Mouse (Mus musculus) limb, embryonic 13.5 days (tissue): ENCODE measurements at regions not wholly inside any gene's neighbourhood (a gene's known extent, or its start where the extent isn't known, plus 50 kb on each side); places are given as distances from the start of the nearest gene placed in this dataset.

Source experiments
- ATAC-seq: fragments of 200-750 bp; cut with Nextera tagmentation; 2 replicates; pipeline ENCODE4 v1.8.0; 2017; ENCODE audit warnings: low read depth, moderate number of reproducible peaks, moderate TSS enrichment; ENCODE audit not compliant: low FRiP score
- H3K27ac ChIP-seq: fragments of 300-500 bp; sonication (generic); 2 replicates; pipeline ENCODE4 v1.5.1; 2015; ENCODE audit warnings: inconsistent platforms, mild to moderate bottlenecking, moderate library complexity
- H3K27me3 ChIP-seq: fragments of 300-500 bp; sonication (generic); 2 replicates; pipeline ENCODE4 v1.6.1; 2015; ENCODE audit warnings: mild to moderate bottlenecking, inconsistent platforms
- H3K36me3 ChIP-seq: fragments of 300-500 bp; sonication (generic); 2 replicates; pipeline ENCODE4 v1.6.1; 2015; ENCODE audit warnings: inconsistent platforms, mild to moderate bottlenecking, moderate library complexity
- H3K4me1 ChIP-seq: fragments of 300-500 bp; sonication (generic); 2 replicates; pipeline ENCODE4 v1.6.1; 2015; ENCODE audit warnings: inconsistent platforms
- H3K4me2 ChIP-seq: fragments of 300-500 bp; sonication (generic); replicated peaks from 2 replicates; pipeline ENCODE4 v1.6.1; 2015; ENCODE audit warnings: inconsistent platforms, mild to moderate bottlenecking, moderate library complexity
- H3K4me3 ChIP-seq: fragments of 300-500 bp; sonication (generic); 2 replicates; pipeline ENCODE4 v1.5.1; 2015; ENCODE audit warnings: moderate library complexity, mild to moderate bottlenecking, inconsistent platforms
- H3K9ac ChIP-seq: fragments of 300-500 bp; sonication (generic); 2 replicates; pipeline ENCODE4 v1.6.1; 2015; ENCODE audit warnings: mild to moderate bottlenecking, inconsistent platforms
- H3K9me3 ChIP-seq: fragments of 300-500 bp; sonication (generic); 2 replicates; pipeline ENCODE4 v1.6.1; 2016; ENCODE audit warnings: inconsistent platforms
- WGBS: fragments of 180-500 bp; shearing (Covaris S2); methylation state at CpG from one replicate; pipeline ENCODE4 v1.1.7; 2015; 5-methylcytosine and 5-hydroxymethylcytosine counted together

DNA sequence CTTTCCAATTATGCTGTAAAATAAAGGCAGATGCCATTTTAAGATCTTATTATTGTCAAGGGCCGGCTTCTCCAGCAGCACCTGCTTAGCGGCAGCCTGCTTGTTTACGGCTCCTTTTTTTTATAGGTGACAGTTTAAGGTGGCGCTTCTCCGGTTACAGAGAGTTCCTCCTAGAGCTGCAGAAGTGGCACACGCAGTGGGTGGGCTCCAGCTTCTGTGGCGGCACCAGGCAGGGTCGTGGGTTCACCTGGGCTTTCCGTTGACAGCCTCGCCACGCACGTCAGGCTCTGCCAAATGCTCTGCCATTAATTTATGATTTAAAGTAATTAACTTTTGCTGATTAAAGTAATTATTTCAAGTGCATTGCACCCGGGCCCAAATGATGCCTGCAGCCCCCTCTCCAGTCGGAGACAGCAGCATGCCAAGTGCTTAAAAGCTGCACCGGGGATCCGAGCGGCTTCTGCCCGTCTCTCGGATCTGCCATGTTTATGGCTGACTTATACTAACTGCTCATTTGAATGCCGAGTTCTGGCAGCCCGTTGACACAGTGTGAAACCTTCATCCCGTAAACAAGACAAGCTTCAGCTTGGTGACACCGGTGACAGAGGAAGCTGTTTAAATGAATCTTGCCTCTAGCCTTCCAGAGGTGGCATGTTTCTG, 291.8 kb upstream of the Mki67 start:
- H3K4me2 ChIP-seq = peak overlapping the region; percentile 55
- no peak for ATAC-seq
- peak overlapping the region; percentile 24 for H3K4me3 ChIP-seq
- H3K27me3 ChIP-seq = peaks cover 33% of the 10 kb centered on the region
- H3K36me3 ChIP-seq = no peaks in the 10 kb centered on the region
- 0 out of 2 replicates have a peak overlapping the region, but pooled peaks have one; percentile 43 for H3K9ac ChIP-seq
- peaks cover 29% of the 10 kb centered on the region for H3K4me1 ChIP-seq
- H3K9me3 ChIP-seq = peaks cover 7% of the 10 kb centered on the region; the same call in 1 of the 2 replicates
- 4% methylated on average over 23 of the region's 23 CpGs for WGBS
- no peak overlapping the region for H3K27ac ChIP-seq

DNA sequence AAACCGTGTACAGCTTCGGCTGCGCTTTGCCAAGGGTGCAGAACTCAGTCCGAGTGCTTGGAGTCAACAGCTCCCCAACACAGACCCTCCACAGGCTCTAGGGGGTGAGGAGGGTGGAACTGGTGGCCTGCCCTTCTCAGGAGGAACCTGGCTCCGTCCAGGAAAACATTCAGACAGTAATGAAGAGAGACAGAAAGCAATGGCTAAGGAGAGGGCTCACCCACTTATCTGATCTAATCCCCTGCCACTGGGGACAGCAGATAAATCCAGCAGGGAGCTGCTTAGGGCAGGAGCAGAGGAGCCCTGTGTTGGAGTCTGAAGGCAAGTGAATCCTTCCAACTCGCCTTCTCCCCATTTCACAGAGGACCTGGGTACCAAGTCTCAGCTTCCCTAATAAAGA, 292.3 kb upstream of the Mki67 start:
- no peak overlapping the region for H3K27ac ChIP-seq
- no peak overlapping the region for H3K9ac ChIP-seq
- peak overlapping the region; percentile 24 for H3K4me3 ChIP-seq
- peaks cover 7% of the 10 kb centered on the region; the same call in 1 of the 2 replicates for H3K9me3 ChIP-seq
- H3K27me3 ChIP-seq = peaks cover 33% of the 10 kb centered on the region
- no peaks in the 10 kb centered on the region for H3K36me3 ChIP-seq
- peak overlapping the region; percentile 55 for H3K4me2 ChIP-seq
- WGBS = 22% methylated on average over 6 of the region's 6 CpGs
- peaks cover 24% of the 10 kb centered on the region for H3K4me1 ChIP-seq
- no peak for ATAC-seq

DNA sequence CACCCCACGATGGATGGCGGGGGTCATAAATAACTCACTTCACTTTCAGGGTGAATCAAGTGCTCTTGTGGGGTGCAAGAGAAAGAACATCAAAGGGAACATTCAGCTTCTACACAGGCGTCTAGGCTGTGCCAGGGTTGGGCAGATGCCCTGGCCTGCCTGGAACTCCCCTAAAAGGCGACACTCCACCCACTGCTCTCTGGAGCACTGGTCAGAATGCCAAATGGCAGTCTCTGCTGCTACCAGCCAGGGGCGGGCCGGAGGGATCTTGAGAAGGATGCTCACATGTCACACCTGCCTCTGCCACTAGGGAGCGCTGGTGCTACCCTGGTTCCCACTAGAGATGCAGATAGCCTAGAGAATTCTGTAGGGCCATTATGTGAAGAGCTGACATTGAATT, 293.9 kb upstream of the Mki67 start:
- H3K4me2 ChIP-seq = no peak overlapping the region
- H3K4me1 ChIP-seq = peaks cover 22% of the 10 kb centered on the region
- H3K27me3 ChIP-seq = peaks cover 38% of the 10 kb centered on the region
- no peak overlapping the region for H3K27ac ChIP-seq
- 63% methylated on average over 7 of the region's 7 CpGs for WGBS
- no peak for ATAC-seq
- H3K36me3 ChIP-seq = no peaks in the 10 kb centered on the region
- no peak overlapping the region for H3K9ac ChIP-seq
- peaks cover 7% of the 10 kb centered on the region; the same call in 1 of the 2 replicates for H3K9me3 ChIP-seq
- no peak overlapping the region for H3K4me3 ChIP-seq

DNA sequence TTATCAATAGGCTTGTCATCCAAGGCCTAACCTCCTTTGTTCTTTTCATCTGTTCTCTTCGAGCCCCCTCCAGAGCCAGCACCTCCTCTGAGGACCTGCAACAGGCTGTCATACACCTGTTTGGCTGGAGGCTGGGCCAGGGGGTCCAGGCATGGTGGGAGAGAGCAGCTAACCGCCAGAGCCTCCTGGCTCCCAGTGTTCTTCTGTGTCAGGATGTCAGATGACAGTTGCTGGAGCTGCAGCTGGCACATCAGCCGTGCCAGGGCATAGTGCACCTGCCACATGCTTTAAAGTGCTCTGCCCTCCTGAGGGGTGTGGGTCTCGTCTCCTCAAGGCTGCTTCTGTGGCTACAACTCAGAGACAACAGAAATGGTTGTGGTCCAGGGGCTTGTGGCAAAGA, 298.5 kb upstream of the Mki67 start:
- Histone ChIP-seq H3K9ac (no peak overlapping the region), H3K4me1 (no peaks in the 10 kb centered on the region), H3K9me3 (peaks cover 7% of the 10 kb centered on the region; the same call in 1 of the 2 replicates), H3K27ac (no peak overlapping the region), H3K36me3 (no peaks in the 10 kb centered on the region), H3K27me3 (peaks cover 23% of the 10 kb centered on the region), H3K4me3 (no peak overlapping the region), H3K4me2 (no peak overlapping the region)
- WGBS = 51% methylated on average over 4 of the region's 4 CpGs
- no peak for ATAC-seq

DNA sequence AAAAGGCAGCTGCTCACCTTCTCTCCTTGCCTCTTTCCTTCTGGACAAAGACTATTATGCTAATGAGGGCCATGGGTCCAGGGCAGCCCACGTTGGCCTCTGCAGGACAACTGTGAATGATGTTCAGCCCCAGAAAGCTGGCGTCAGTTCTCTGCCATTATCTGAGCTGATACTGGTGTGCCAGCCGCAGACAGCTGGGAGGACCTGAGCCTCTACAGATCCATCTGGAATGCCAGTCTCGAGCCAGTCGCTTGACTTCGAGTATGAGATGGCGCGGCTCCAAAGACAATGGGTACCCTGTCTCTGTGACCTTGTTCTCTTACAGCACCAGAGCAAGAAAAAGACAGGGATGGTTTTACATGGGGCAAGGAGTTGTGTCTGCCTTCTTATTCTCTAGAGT, 300.8 kb upstream of the Mki67 start:
- 81% methylated on average over 8 of the region's 8 CpGs for WGBS

DNA sequence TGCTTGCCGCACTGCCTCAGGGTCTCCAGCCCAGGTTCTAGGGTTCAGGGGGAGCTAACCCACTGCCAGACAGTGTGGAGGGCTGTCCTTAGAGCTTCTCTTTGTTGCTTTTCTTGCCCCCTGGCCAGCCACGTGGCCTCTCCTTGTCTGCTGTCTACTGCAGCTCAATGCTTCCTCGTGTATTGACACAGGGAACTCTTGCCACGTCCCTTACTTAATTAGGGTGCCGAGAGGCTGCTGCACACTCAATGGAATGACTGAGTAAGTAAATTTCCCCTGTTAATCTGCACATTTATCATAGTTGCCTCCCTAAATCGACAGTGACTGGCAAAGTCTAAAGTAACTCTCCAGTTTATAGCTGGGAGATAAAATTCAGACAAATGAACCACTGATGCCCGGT, 304.4 kb upstream of the Mki67 start:
- 70% methylated on average over 7 of the region's 7 CpGs for WGBS
- no peak overlapping the region for H3K4me2 ChIP-seq
- H3K4me1 ChIP-seq = peaks cover 12% of the 10 kb centered on the region
- ATAC-seq = no peak
- H3K9ac ChIP-seq = no peak overlapping the region
- H3K4me3 ChIP-seq = no peak overlapping the region
- no peak overlapping the region for H3K27ac ChIP-seq
- no peaks in the 10 kb centered on the region for H3K9me3 ChIP-seq
- H3K36me3 ChIP-seq = no peaks in the 10 kb centered on the region
- 0 out of 2 replicates have a peak, but pooled peaks cover 19% of the 10 kb centered on the region for H3K27me3 ChIP-seq

More for the DNA sequence above, 300.8 kb upstream of the Mki67 start:
- ATAC-seq = no peak
- no peaks in the 10 kb centered on the region for H3K4me1 ChIP-seq
- H3K4me3 ChIP-seq = no peak overlapping the region
- no peaks in the 10 kb centered on the region for H3K9me3 ChIP-seq
- H3K27ac ChIP-seq = no peak overlapping the region
- H3K9ac ChIP-seq = no peak overlapping the region
- no peak overlapping the region for H3K4me2 ChIP-seq
- peaks cover 24% of the 10 kb centered on the region; the same call in 1 of the 2 replicates for H3K27me3 ChIP-seq
- H3K36me3 ChIP-seq = no peaks in the 10 kb centered on the region

GRCm38 (mm10) chr7:136021071-136021470, 304.9 kb upstream of the Mki67 start:
- Histone ChIP-seq H3K9ac (no peak overlapping the region), H3K27me3 (0 out of 2 replicates have a peak, but pooled peaks cover 22% of the 10 kb centered on the region), H3K4me2 (no peak overlapping the region), H3K36me3 (no peaks in the 10 kb centered on the region), H3K9me3 (no peaks in the 10 kb centered on the region), H3K27ac (no peak overlapping the region), H3K4me3 (no peak overlapping the region), H3K4me1 (peaks cover 15% of the 10 kb centered on the region)
- ATAC-seq = no peak
- WGBS = 41% methylated on average over 2 of the region's 2 CpGs

DNA sequence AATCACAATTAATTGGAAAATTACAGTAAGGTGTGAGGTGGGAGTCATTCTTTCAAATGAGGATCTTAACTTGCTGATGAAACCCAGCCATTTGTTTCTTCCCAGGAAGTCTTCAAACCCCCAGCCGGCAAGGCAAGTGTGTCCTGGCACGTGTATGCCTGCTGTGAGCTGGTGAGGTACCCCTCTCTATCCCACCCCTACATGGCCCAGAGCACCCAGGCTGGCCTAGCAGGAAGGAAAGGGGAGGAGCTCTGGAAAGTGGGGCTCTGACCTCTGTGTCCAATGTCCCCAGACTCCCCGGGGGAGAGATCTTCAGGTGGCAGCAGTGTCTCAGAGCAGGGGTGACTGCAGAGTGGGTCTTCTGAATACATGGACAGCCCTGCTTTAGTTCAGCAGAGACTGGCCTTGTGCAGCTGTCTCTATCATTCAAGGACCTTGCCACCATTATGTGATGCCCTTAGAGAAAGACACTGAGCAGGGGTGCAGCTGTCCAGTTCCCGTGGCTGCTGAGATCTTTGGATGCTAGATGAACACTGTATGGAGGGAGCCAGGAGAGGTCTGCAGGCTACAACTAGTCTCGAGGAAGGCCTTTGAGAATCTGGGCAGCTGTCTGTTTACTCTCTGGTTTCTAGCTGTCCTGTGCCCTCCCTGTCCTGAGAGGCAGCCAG, 306.8 kb upstream of the Mki67 start:
- H3K4me1 ChIP-seq = peaks cover 27% of the 10 kb centered on the region
- H3K27me3 ChIP-seq = 0 out of 2 replicates have a peak, but pooled peaks cover 27% of the 10 kb centered on the region
- no peak overlapping the region for H3K4me3 ChIP-seq
- peak; percentile 75 for ATAC-seq
- no peak overlapping the region for H3K4me2 ChIP-seq
- no peak overlapping the region for H3K27ac ChIP-seq
- 53% methylated on average over 5 of the region's 5 CpGs for WGBS
- no peak overlapping the region for H3K9ac ChIP-seq
- no peaks in the 10 kb centered on the region for H3K36me3 ChIP-seq
- H3K9me3 ChIP-seq = no peaks in the 10 kb centered on the region

GRCm38 (mm10) chr7:136026451-136026850, 310.3 kb upstream of the Mki67 start:
- no peak for ATAC-seq
- H3K4me2 ChIP-seq = no peak overlapping the region
- no peak overlapping the region for H3K9ac ChIP-seq
- no peak overlapping the region for H3K27ac ChIP-seq
- no peak overlapping the region for H3K4me3 ChIP-seq
- H3K9me3 ChIP-seq = no peaks in the 10 kb centered on the region
- 27% methylated on average over 7 of the region's 7 CpGs for WGBS
- H3K36me3 ChIP-seq = no peaks in the 10 kb centered on the region
- H3K4me1 ChIP-seq = peaks cover 27% of the 10 kb centered on the region
- 0 out of 2 replicates have a peak, but pooled peaks cover 17% of the 10 kb centered on the region for H3K27me3 ChIP-seq

DNA sequence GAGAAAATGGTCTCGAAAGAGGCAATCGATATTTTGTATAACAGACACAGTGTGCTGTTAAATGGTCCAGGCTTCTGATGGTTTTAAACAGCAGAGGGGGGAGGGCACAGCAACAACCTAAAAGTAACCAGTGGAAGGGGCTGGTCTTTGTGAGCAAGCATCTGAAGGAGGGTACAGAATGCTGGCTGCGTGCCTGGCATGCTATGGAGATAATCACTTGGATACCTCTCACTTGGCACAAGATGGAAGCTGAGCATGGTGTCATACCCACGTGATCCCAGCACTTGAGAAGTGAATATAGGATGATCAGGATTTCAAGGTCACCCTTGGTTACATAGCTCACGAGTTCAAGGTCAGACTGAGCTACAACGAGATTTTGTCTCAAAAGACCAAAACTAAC, 315.9 kb upstream of the Mki67 start:
- no peak for ATAC-seq
- Histone ChIP-seq H3K4me1 (peaks cover 2% of the 10 kb centered on the region; the same call in 1 of the 2 replicates), H3K27me3 (0 out of 2 replicates have a peak, but pooled peaks cover 6% of the 10 kb centered on the region), H3K4me2 (no peak overlapping the region), H3K9me3 (no peaks in the 10 kb centered on the region), H3K36me3 (no peaks in the 10 kb centered on the region), H3K9ac (no peak overlapping the region), H3K27ac (no peak overlapping the region), H3K4me3 (no peak overlapping the region)
- WGBS = 83% methylated on average over 6 of the region's 6 CpGs

DNA sequence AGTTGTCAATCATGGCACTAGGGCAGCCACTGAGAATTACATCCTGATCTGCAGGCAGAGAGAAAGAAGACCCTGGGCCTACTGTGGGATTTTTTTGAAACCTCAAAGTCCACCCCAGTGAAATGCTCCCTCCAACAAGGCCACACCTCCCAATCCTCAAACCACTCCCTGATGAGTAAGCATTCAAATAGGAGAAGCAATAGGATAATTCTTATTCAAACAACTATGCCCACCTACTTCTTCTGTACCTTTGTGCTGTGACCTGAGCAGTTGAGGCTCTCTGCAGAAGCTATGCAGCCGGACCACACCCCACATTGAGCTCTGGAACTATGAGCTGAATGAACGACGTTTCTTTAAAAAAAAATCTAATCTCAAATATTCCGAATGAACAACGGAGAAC, 317.4 kb upstream of the Mki67 start:
- Histone ChIP-seq H3K36me3 (no peaks in the 10 kb centered on the region), H3K4me1 (no peaks in the 10 kb centered on the region), H3K9me3 (no peaks in the 10 kb centered on the region), H3K27ac (no peak overlapping the region), H3K9ac (no peak overlapping the region), H3K4me3 (no peak overlapping the region), H3K4me2 (no peak overlapping the region), H3K27me3 (no peaks in the 10 kb centered on the region)
- no peak for ATAC-seq
- 86% methylated on average over 5 of the region's 5 CpGs for WGBS

DNA sequence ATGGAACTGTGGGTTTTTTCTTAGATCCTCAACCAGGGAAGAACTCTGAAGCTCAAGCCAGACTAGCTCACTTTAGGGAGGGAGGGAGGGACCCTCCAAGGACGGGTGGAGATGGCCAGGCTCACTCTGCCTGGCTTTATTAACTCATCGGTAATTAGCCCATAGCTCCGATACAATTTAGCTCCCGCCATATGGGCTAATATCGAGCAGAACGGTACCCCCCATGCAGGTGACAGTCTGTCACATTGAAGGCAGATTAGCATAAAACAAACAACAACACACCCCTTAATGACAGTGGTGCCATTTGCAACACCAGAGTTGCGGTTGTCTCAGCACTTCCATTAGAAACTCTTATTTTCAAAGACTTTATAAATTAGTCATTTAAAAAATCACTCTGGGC, 319.6 kb upstream of the Mki67 start:
- WGBS = 38% methylated on average over 7 of the region's 7 CpGs
- no peaks in the 10 kb centered on the region for H3K4me1 ChIP-seq
- ATAC-seq = no peak
- no peak overlapping the region for H3K4me3 ChIP-seq
- no peaks in the 10 kb centered on the region for H3K36me3 ChIP-seq
- H3K9ac ChIP-seq = no peak overlapping the region
- H3K27me3 ChIP-seq = 0 out of 2 replicates have a peak, but pooled peaks cover 5% of the 10 kb centered on the region
- no peak overlapping the region for H3K4me2 ChIP-seq
- H3K27ac ChIP-seq = no peak overlapping the region
- H3K9me3 ChIP-seq = no peaks in the 10 kb centered on the region
